Mouse (Mus musculus): ENCODE results near the gene Nek6. TPM values are rescaled to one million over a fixed set of nuclear protein-coding genes. Genes with fewer than 3 reads are reported as not detected.

Gene Nek6
- polyA plus RNA-seq, 2 experiments = 77.2 to 123 TPM

DNA sequence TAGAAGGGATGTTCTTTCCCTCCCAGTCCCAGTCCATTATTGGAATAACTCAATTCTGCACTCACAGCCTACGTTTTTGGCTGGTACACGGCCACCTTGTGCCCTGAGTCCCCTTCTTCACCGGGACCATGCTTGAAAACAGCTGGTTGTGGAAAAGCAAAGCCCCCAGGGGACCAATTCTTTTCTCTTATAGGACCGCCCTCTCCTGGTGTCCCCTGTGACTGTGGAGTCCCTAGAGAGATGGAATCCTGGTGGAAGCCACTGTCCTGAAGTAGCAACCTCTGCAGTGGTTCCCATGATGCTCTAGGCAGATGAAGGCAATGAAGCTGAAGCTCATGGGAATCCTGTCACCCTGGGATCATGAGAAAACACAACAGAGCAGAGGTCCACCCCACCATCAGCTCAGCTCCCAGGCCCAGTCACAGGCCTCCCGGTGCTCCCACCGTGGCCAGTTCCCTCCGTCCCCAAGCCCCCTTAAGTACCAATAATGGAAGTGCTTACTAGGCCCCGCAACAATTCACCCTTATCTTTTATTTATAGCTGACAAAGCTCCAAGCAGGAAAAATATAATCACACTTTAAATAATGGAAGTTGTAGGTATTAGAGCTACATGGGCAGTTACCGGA, 34.5 kb upstream of the Nek6 start:
- no peak overlapping the region for H3K4me3 ChIP-seq (replicated peaks; ENCODE audit: low read length)
- no peaks in the 10 kb centered on the region for H3K27me3 ChIP-seq (ENCODE audit: control insufficient read depth, insufficient read depth, low read length)
- H3K9me3 ChIP-seq (ENCODE audit: control insufficient read depth, low read length) = no peaks in the 10 kb centered on the region
- ATAC-seq (ENCODE audit: low FRiP score, low read depth) (no peak), DNase-seq (ENCODE audit: low spot score) (no peak)
- no peak for TF ChIP-seq POLR2A (IDR thresholded peaks at IDR 0.05; ENCODE audit: borderline replicate concordance, extremely low read depth, insufficient read depth, insufficient read length)
- no peak overlapping the region for H3K27ac ChIP-seq (replicated peaks; ENCODE audit: low read depth, low read length)
- no peak overlapping the region for H3K4me2 ChIP-seq (replicated peaks; ENCODE audit: low read depth, low read length, severe bottlenecking)
- H3K9ac ChIP-seq (ENCODE audit: low read depth, low read length, severe bottlenecking) = no peak overlapping the region
- 78% methylated on average over 9 of the region's 9 CpGs for WGBS
- H3K36me3 ChIP-seq (ENCODE audit: control insufficient read depth, insufficient read depth, low read length) = no peaks in the 10 kb centered on the region
- no peaks in the 10 kb centered on the region for H3K4me1 ChIP-seq (ENCODE audit: control insufficient read depth, insufficient read depth, low read length)

DNA sequence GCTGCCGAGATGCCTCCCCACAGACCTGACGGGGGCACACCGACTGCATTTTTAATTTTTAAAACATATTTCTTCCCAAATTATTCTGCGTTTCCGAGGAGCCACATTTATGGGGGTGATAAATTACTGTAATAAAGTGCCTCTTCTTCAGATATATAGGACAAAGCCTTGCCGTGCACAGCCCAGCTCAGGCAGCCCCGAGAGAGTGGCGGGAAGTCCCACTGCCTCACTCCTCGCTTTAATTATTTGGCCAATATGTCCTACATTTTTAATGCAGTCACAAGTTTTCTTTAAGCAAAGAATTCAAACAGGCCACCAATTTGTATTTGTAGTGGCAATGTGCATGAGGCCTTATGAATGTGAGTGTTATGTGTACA, 34.0 kb upstream of the Nek6 start:
- DNase-seq (ENCODE audit: low spot score) (no peak), ATAC-seq (ENCODE audit: low FRiP score, low read depth) (no peak)
- no peaks in the 10 kb centered on the region for H3K9me3 ChIP-seq (ENCODE audit: control insufficient read depth, low read length)
- TF ChIP-seq POLR2A (IDR thresholded peaks at IDR 0.05; ENCODE audit: borderline replicate concordance, extremely low read depth, insufficient read depth, insufficient read length) = no peak
- 84% methylated on average over 9 of the region's 9 CpGs for WGBS
- H3K4me1 ChIP-seq (ENCODE audit: control insufficient read depth, insufficient read depth, low read length) = no peaks in the 10 kb centered on the region
- H3K9ac ChIP-seq (ENCODE audit: low read depth, low read length, severe bottlenecking) = no peak overlapping the region
- no peaks in the 10 kb centered on the region for H3K36me3 ChIP-seq (ENCODE audit: control insufficient read depth, insufficient read depth, low read length)
- no peak overlapping the region for H3K27ac ChIP-seq (replicated peaks; ENCODE audit: low read depth, low read length)
- no peaks in the 10 kb centered on the region for H3K27me3 ChIP-seq (ENCODE audit: control insufficient read depth, insufficient read depth, low read length)
- no peak overlapping the region for H3K4me3 ChIP-seq (replicated peaks; ENCODE audit: low read length)
- H3K4me2 ChIP-seq (replicated peaks; ENCODE audit: low read depth, low read length, severe bottlenecking) = no peak overlapping the region

DNA sequence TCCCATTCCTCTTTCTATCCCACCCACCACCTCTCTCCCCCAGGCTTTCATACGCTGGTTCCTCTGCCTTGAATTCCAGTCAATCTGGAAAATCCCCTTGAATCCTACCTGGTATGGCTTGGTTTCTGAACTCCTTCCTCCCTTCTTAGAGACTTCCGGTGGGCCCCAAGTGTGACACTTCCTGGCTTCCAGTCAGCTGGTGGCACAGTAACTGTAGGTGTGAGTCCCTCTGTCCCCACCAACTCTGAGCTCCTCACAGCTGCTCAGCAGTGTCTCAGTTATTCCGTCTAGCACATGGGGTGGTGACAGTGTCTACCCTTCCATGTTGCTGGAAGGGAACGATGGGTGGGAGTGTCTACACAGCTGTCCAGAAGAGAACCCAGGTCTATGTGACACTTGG, 32.8 kb upstream of the Nek6 start:
- no peaks in the 10 kb centered on the region for H3K9me3 ChIP-seq (ENCODE audit: control insufficient read depth, low read length)
- H3K4me1 ChIP-seq (ENCODE audit: control insufficient read depth, insufficient read depth, low read length) = no peaks in the 10 kb centered on the region
- TF ChIP-seq POLR2A (IDR thresholded peaks at IDR 0.05; ENCODE audit: borderline replicate concordance, extremely low read depth, insufficient read depth, insufficient read length) = no peak
- no peak for ATAC-seq (ENCODE audit: low FRiP score, low read depth)
- no peak for DNase-seq (ENCODE audit: low spot score)
- no peak overlapping the region for H3K9ac ChIP-seq (ENCODE audit: low read depth, low read length, severe bottlenecking)
- WGBS = 85% methylated on average over 4 of the region's 4 CpGs
- H3K36me3 ChIP-seq (ENCODE audit: control insufficient read depth, insufficient read depth, low read length) = no peaks in the 10 kb centered on the region
- no peak overlapping the region for H3K4me2 ChIP-seq (replicated peaks; ENCODE audit: low read depth, low read length, severe bottlenecking)
- no peak overlapping the region for H3K27ac ChIP-seq (replicated peaks; ENCODE audit: low read depth, low read length)
- H3K4me3 ChIP-seq (replicated peaks; ENCODE audit: low read length) = no peak overlapping the region
- H3K27me3 ChIP-seq (ENCODE audit: control insufficient read depth, insufficient read depth, low read length) = no peaks in the 10 kb centered on the region

DNA sequence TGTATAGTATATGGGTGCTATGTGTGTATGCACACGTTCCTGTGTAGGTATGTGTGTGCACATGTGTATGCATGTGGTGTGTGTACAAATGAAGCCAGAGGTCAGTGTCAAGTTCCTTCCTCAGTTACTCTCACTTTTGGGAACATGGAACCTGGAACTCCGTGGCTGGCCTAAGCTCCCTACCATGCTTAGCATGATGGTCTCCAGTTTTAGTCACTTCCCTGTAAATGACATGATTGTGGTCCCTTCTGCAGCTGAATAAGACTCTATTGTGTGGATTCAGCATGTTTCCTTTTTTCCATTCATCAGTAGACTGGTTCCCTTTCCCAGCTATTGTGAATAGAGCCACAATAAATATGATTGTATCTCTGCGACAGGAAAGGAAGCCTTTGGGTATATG, 31.9 kb upstream of the Nek6 start:
- no peak overlapping the region for H3K4me3 ChIP-seq (replicated peaks; ENCODE audit: low read length)
- no peak overlapping the region for H3K9ac ChIP-seq (ENCODE audit: low read depth, low read length, severe bottlenecking)
- DNase-seq (ENCODE audit: low spot score) (no peak), ATAC-seq (ENCODE audit: low FRiP score, low read depth) (no peak)
- TF ChIP-seq POLR2A (IDR thresholded peaks at IDR 0.05; ENCODE audit: borderline replicate concordance, extremely low read depth, insufficient read depth, insufficient read length) = no peak
- H3K27me3 ChIP-seq (ENCODE audit: control insufficient read depth, insufficient read depth, low read length) = no peaks in the 10 kb centered on the region
- H3K4me2 ChIP-seq (replicated peaks; ENCODE audit: low read depth, low read length, severe bottlenecking) = no peak overlapping the region
- no peaks in the 10 kb centered on the region for H3K9me3 ChIP-seq (ENCODE audit: control insufficient read depth, low read length)
- WGBS = 73% methylated on average over 3 of the region's 3 CpGs
- H3K4me1 ChIP-seq (ENCODE audit: control insufficient read depth, insufficient read depth, low read length) = 0 out of 2 replicates have a peak, but pooled peaks cover 2% of the 10 kb centered on the region
- no peaks in the 10 kb centered on the region for H3K36me3 ChIP-seq (ENCODE audit: control insufficient read depth, insufficient read depth, low read length)
- no peak overlapping the region for H3K27ac ChIP-seq (replicated peaks; ENCODE audit: low read depth, low read length)

DNA sequence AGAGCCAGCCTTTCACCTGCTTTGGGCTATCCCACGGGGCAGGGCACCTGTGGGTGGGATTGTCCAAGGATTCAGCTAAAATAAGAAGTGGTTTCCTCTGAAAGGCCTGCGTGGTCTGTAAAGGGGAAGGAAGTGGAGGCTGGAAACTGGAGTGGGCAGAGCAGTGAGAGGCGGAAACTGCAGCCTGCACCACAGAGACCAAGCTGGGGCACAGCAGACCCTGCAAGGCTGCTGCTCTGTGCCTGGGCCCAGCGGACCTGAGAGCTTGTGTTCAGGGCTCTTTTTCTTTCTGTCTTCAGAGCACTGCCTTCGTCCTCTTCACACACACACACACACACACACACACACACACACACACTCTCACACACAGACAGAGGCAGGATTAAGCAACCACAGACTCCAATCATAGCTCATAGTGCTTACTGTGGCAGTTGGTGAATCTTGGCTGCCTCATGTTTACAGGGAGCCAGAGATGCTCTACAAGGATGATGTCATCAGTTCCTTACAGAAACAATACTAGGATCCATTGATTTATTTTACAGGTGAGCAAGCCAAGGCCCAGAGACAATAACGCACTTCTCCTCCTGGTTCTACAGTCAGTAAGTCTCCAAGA, 30.2 kb upstream of the Nek6 start:
- Histone ChIP-seq H3K9ac (ENCODE audit: low read depth, low read length, severe bottlenecking) (no peak overlapping the region), H3K4me2 (replicated peaks; ENCODE audit: low read depth, low read length, severe bottlenecking) (no peak overlapping the region), H3K4me1 (ENCODE audit: control insufficient read depth, insufficient read depth, low read length) (0 out of 2 replicates have a peak, but pooled peaks cover 2% of the 10 kb centered on the region), H3K27me3 (ENCODE audit: control insufficient read depth, insufficient read depth, low read length) (no peaks in the 10 kb centered on the region), H3K27ac (replicated peaks; ENCODE audit: low read depth, low read length) (no peak overlapping the region), H3K4me3 (replicated peaks; ENCODE audit: low read length) (no peak overlapping the region), H3K9me3 (ENCODE audit: control insufficient read depth, low read length) (no peaks in the 10 kb centered on the region), H3K36me3 (ENCODE audit: control insufficient read depth, insufficient read depth, low read length) (no peaks in the 10 kb centered on the region)
- ATAC-seq (ENCODE audit: low FRiP score, low read depth) (no peak), DNase-seq (ENCODE audit: low spot score) (no peak)
- 76% methylated on average over 6 of the region's 6 CpGs for WGBS
- no peak for TF ChIP-seq POLR2A (IDR thresholded peaks at IDR 0.05; ENCODE audit: borderline replicate concordance, extremely low read depth, insufficient read depth, insufficient read length)
